Mouse (Mus musculus): Measurements from ENCODE around the gene Pwp2.
"Not testable (repeated sequence)": the region's sequence is repeated elsewhere in the genome, so short reads cannot be mapped to it uniquely, and the experiment has no call there.

Gene Pwp2

GRCm38 (mm10) chr10:78184531-78185380 lies at the start of gene Pwp2:
Pwp2 (minus strand) TSS chr10:78185149.
- peak; percentile 93 to 94 for DNase-seq (ENCODE audit: low spot score in 2 of 2)

- DNase-seq (ENCODE audit: low spot score in 2 of 2) = no peak
These were observed 48.8 kb upstream of the Pwp2 start for GRCm38 (mm10) chr10:78233756-78234155.

- DNase-seq (ENCODE audit: low spot score in 2 of 2) = no peak
These were observed 48.2 kb upstream of the Pwp2 start for GRCm38 (mm10) chr10:78233161-78233560.

- DNase-seq (ENCODE audit: low spot score in 2 of 2) = no peak
These were observed 47.5 kb upstream of the Pwp2 start for GRCm38 (mm10) chr10:78232301-78232980.

- DNase-seq (ENCODE audit: low spot score in 2 of 2) = no peak
These were observed 43.6 kb upstream of the Pwp2 start for GRCm38 (mm10) chr10:78228560-78228928.

- no peak for DNase-seq (ENCODE audit: low spot score in 2 of 2)
These were observed 43.1 kb upstream of the Pwp2 start for GRCm38 (mm10) chr10:78227875-78228559.

GRCm38 (mm10) chr10:78224136-78224535 lies 39.2 kb upstream of the Pwp2 start:
- DNase-seq (ENCODE audit: low spot score in 2 of 2) = no peak

GRCm38 (mm10) chr10:78222908-78223307 lies 38.0 kb upstream of the Pwp2 start:
- no peak for DNase-seq (ENCODE audit: low spot score in 2 of 2)

GRCm38 (mm10) chr10:78221315-78221714 lies 36.4 kb upstream of the Pwp2 start:
- DNase-seq (ENCODE audit: low spot score in 2 of 2) = no peak

GRCm38 (mm10) chr10:78219528-78219927 lies 34.6 kb upstream of the Pwp2 start:
- DNase-seq (ENCODE audit: low spot score in 2 of 2) = no peak

GRCm38 (mm10) chr10:78218576-78218975 lies 33.6 kb upstream of the Pwp2 start:
- no peak for DNase-seq (ENCODE audit: low spot score in 2 of 2)

- no peak for DNase-seq (ENCODE audit: low spot score in 2 of 2)
These were observed 31.6 kb upstream of the Pwp2 start for GRCm38 (mm10) chr10:78216376-78217083.

GRCm38 (mm10) chr10:78214371-78214770 lies 29.4 kb upstream of the Pwp2 start:
- no peak for DNase-seq (ENCODE audit: low spot score in 2 of 2)

- no peak for DNase-seq (ENCODE audit: low spot score in 2 of 2)
These were observed 26.4 kb upstream of the Pwp2 start for GRCm38 (mm10) chr10:78211311-78211710.

GRCm38 (mm10) chr10:78201182-78201581 lies 16.2 kb upstream of the Pwp2 start:
- no peak for DNase-seq (ENCODE audit: low spot score in 2 of 2)

GRCm38 (mm10) chr10:78192933-78193332 lies 8.0 kb upstream of the Pwp2 start:
- DNase-seq (ENCODE audit: low spot score in 2 of 2) = no peak

- DNase-seq (ENCODE audit: low spot score in 2 of 2) = not testable (repeated sequence)
These were observed 1.1 kb upstream of the Pwp2 start for GRCm38 (mm10) chr10:78186076-78186475.

- DNase-seq (ENCODE audit: low spot score in 2 of 2) = no peak
These were observed 404 bp upstream of the Pwp2 start for GRCm38 (mm10) chr10:78185381-78185725.

GRCm38 (mm10) chr10:78183577-78183976 lies 1.4 kb downstream of the Pwp2 start:
- no peak for DNase-seq (ENCODE audit: low spot score in 2 of 2)

- no peak for DNase-seq (ENCODE audit: low spot score in 2 of 2)
These were observed 2.6 kb downstream of the Pwp2 start for GRCm38 (mm10) chr10:78182321-78182720.

- DNase-seq (ENCODE audit: low spot score in 2 of 2) = no peak
These were observed 10.5 kb downstream of the Pwp2 start for GRCm38 (mm10) chr10:78174474-78174873.

GRCm38 (mm10) chr10:78171581-78171980 lies 13.4 kb downstream of the Pwp2 start:
- DNase-seq (ENCODE audit: low spot score in 2 of 2) = no peak
